Mouse (Mus musculus) MEL (cell line): ENCODE results near the gene Bnipl. TPM values are rescaled to one million over a fixed set of nuclear protein-coding genes. Genes with fewer than 3 reads are reported as not detected.
A peak's percentile ranks its signal among the peaks of the same experiment; 100 is the strongest.

Experiments
- DNase-seq: peaks from one replicate; pipeline ENCODE4 v3.0.0; 2011; ENCODE audit warnings: low read depth, low spot score
- H3K27ac ChIP-seq: 2 replicates; pipeline ENCODE4 v1.5.1; 2012; ENCODE audit warnings: low read depth, mild to moderate bottlenecking, control low read depth, low read length, moderate library complexity; ENCODE audit not compliant: control insufficient read depth
- H3K27me3 ChIP-seq, 2 experiments: fragments of 150-350 bp in 1 of 2; sonication (generic) in 1 of 2; 2 replicates each; pipeline ENCODE4 v1.6.1; 2012; ENCODE audit warnings: low read length in 2 of 2, mild to moderate bottlenecking in 2 of 2, improper control_type of control experiment in 1 of 2, moderate library complexity in 1 of 2; ENCODE audit not compliant: insufficient read depth in 2 of 2, control insufficient read depth in 1 of 2
- H3K36me3 ChIP-seq, 2 experiments: 2 replicates each; pipeline ENCODE4 v1.6.1; 2012 to 2014; ENCODE audit warnings: low read length in 2 of 2, improper control_type of control experiment in 1 of 2, inconsistent platforms in 1 of 2, mild to moderate bottlenecking in 1 of 2; ENCODE audit not compliant: insufficient read depth in 2 of 2, control insufficient read depth in 1 of 2
- H3K4me1 ChIP-seq, 2 experiments: fragments of 150-350 bp in 1 of 2; sonication (generic) in 1 of 2; 2 replicates each; pipeline ENCODE4 v1.6.1; 2012; ENCODE audit warnings: low read length in 2 of 2, improper control_type of control experiment in 1 of 2, mild to moderate bottlenecking in 1 of 2; ENCODE audit not compliant: insufficient read depth in 2 of 2, control insufficient read depth in 1 of 2
- H3K4me3 ChIP-seq, 2 experiments: fragments of 150-350 bp in 1 of 2; sonication (generic) in 1 of 2; 2 replicates each; pipeline ENCODE4 v1.5.1; 2012; ENCODE audit warnings: low read depth in 2 of 2, low read length in 2 of 2, mild to moderate bottlenecking in 2 of 2, moderate library complexity in 2 of 2, control low read depth in 1 of 2, improper control_type of control experiment in 1 of 2; ENCODE audit not compliant: control insufficient read depth in 1 of 2, insufficient read depth in 1 of 2
- H3K79me2 ChIP-seq: 2 replicates; pipeline ENCODE4 v1.6.1; 2012; ENCODE audit warnings: mild to moderate bottlenecking, low read length, moderate library complexity; ENCODE audit not compliant: control insufficient read depth, poor library complexity, insufficient read depth
- H3K9ac ChIP-seq: 2 replicates; pipeline ENCODE4 v1.6.1; 2012; ENCODE audit warnings: low read depth, mild to moderate bottlenecking, control low read depth, low read length, moderate library complexity; ENCODE audit not compliant: control insufficient read depth, poor library complexity, severe bottlenecking
- H3K9me3 ChIP-seq: fragments of 150-350 bp; sonication (generic); replicated peaks from 2 replicates; pipeline ENCODE4 v1.6.1; 2012; ENCODE audit warnings: mild to moderate bottlenecking, low read length, improper control_type of control experiment, moderate library complexity; ENCODE audit not compliant: insufficient read depth
- BHLHE40 ChIP-seq: IDR thresholded peaks from 2 replicates; pipeline ENCODE4 v1.6.1; 2012; ENCODE audit warnings: low read depth, mild to moderate bottlenecking, inconsistent platforms, low read length, improper control_type of control experiment, borderline replicate concordance
- CHD1 ChIP-seq: IDR thresholded peaks from 2 replicates; pipeline ENCODE4 v1.6.1; 2012; ENCODE audit warnings: low read depth, mild to moderate bottlenecking, inconsistent platforms, low read length, improper control_type of control experiment
- CHD2 ChIP-seq: IDR thresholded peaks from 2 replicates; pipeline ENCODE4 v1.6.1; 2011; ENCODE audit warnings: low read length, improper control_type of control experiment
- CTCF ChIP-seq, 3 experiments: IDR thresholded peaks in 2 of 3; conservative IDR thresholded peaks in 1 of 3; 2 replicates each; pipeline ENCODE4 v1.5.1; 2011 to 2012; ENCODE audit warnings: low read length in 3 of 3, low read depth in 2 of 3, mild to moderate bottlenecking in 2 of 3, improper control_type of control experiment in 1 of 3, inconsistent platforms in 1 of 3, mixed read lengths in 1 of 3, moderate library complexity in 1 of 3; ENCODE audit not compliant: control insufficient read depth in 1 of 3, insufficient read depth in 1 of 3, poor library complexity in 1 of 3, severe bottlenecking in 1 of 3
- E2F4 ChIP-seq: IDR thresholded peaks from 2 replicates; pipeline ENCODE4 v1.6.1; 2011; ENCODE audit warnings: low read depth, low read length, improper control_type of control experiment, borderline replicate concordance
- ELF1 ChIP-seq: IDR thresholded peaks from 2 replicates; pipeline ENCODE4 v1.6.1; 2014; ENCODE audit warnings: low read depth, mild to moderate bottlenecking, inconsistent platforms, low read length, improper control_type of control experiment, moderate library complexity
- EP300 ChIP-seq, 2 experiments: IDR thresholded peaks; 2 replicates each; pipeline ENCODE4 v1.6.1; 2011; ENCODE audit warnings: improper control_type of control experiment in 2 of 2, low read length in 2 of 2, low read depth in 1 of 2, mild to moderate bottlenecking in 1 of 2
- ETS1 ChIP-seq: IDR thresholded peaks from 2 replicates; pipeline ENCODE4 v1.6.1; 2012; ENCODE audit warnings: low read depth, mild to moderate bottlenecking, inconsistent platforms, low read length, improper control_type of control experiment, moderate library complexity
- GABPA ChIP-seq: IDR thresholded peaks from 2 replicates; pipeline ENCODE4 v1.6.1; 2012; ENCODE audit warnings: low read depth, mild to moderate bottlenecking, inconsistent platforms, low read length, improper control_type of control experiment, moderate library complexity
- GATA1 ChIP-seq: IDR thresholded peaks from 2 replicates; pipeline ENCODE4 v1.6.1; 2011; ENCODE audit warnings: low read depth, low read length, improper control_type of control experiment
- HCFC1 ChIP-seq: IDR thresholded peaks from 2 replicates; pipeline ENCODE4 v1.6.1; 2012; ENCODE audit warnings: low read depth, mild to moderate bottlenecking, inconsistent platforms, low read length, improper control_type of control experiment, moderate library complexity
- JUND ChIP-seq: IDR thresholded peaks from 2 replicates; pipeline ENCODE4 v1.6.1; 2011; ENCODE audit warnings: low read depth, mild to moderate bottlenecking, improper control_type of control experiment, low read length
- KAT2A ChIP-seq: conservative IDR thresholded peaks from 2 replicates; pipeline ENCODE4 v1.6.1; 2012; ENCODE audit warnings: low read depth, low read length, improper control_type of control experiment, inconsistent platforms
- MAFK ChIP-seq: IDR thresholded peaks from 2 replicates; pipeline ENCODE4 v1.6.1; 2011; ENCODE audit warnings: low read depth, mild to moderate bottlenecking, low read length, improper control_type of control experiment, borderline replicate concordance
- MAX ChIP-seq: IDR thresholded peaks from 2 replicates; pipeline ENCODE4 v1.6.1; 2011; ENCODE audit warnings: low read length, improper control_type of control experiment
- MAZ ChIP-seq: IDR thresholded peaks from 2 replicates; pipeline ENCODE4 v1.6.1; 2012; ENCODE audit warnings: low read depth, mild to moderate bottlenecking, inconsistent platforms, low read length, improper control_type of control experiment
- MEF2A ChIP-seq: IDR thresholded peaks from 2 replicates; pipeline ENCODE4 v1.6.1; 2014; ENCODE audit warnings: low read depth, mild to moderate bottlenecking, inconsistent platforms, low read length, improper control_type of control experiment; ENCODE audit not compliant: poor library complexity, insufficient replicate concordance, severe bottlenecking; ENCODE audit errors: extremely low read depth
- MXI1 ChIP-seq: IDR thresholded peaks from 2 replicates; pipeline ENCODE4 v1.6.1; 2011; ENCODE audit warnings: mild to moderate bottlenecking, low read depth, low read length, improper control_type of control experiment
- MYB ChIP-seq: IDR thresholded peaks from 2 replicates; pipeline ENCODE4 v1.6.1; 2011; ENCODE audit warnings: mild to moderate bottlenecking, low read depth, low read length, improper control_type of control experiment
- NELFE ChIP-seq: IDR thresholded peaks from 2 replicates; pipeline ENCODE4 v1.6.1; 2011; ENCODE audit warnings: low read depth, low read length, improper control_type of control experiment
- NRF1 ChIP-seq: IDR thresholded peaks from 2 replicates; pipeline ENCODE4 v1.6.1; 2014; ENCODE audit warnings: low read depth, mild to moderate bottlenecking, inconsistent platforms, low read length, improper control_type of control experiment, moderate library complexity; ENCODE audit not compliant: poor library complexity, insufficient read depth, severe bottlenecking
- POLR2A ChIP-seq, 2 experiments: IDR thresholded peaks; 2 replicates each; pipeline ENCODE4 v1.6.1; 2011 to 2012; ENCODE audit warnings: low read length in 2 of 2, mild to moderate bottlenecking in 2 of 2, control low read depth in 1 of 2, improper control_type of control experiment in 1 of 2, low read depth in 1 of 2, moderate library complexity in 1 of 2; ENCODE audit not compliant: control insufficient read depth in 1 of 2, insufficient read depth in 1 of 2, poor library complexity in 1 of 2
- POLR2AphosphoS2 ChIP-seq: IDR thresholded peaks from 2 replicates; pipeline ENCODE4 v1.6.1; 2011; ENCODE audit warnings: low read length, improper control_type of control experiment
- POLR2AphosphoS5 ChIP-seq: IDR thresholded peaks from 2 replicates; pipeline ENCODE4 v1.6.1; 2012; ENCODE audit warnings: low read depth, borderline replicate concordance, mild to moderate bottlenecking, inconsistent platforms, low read length, moderate library complexity, mixed read lengths
- RAD21 ChIP-seq: IDR thresholded peaks from 2 replicates; pipeline ENCODE4 v1.6.1; 2011; ENCODE audit warnings: mild to moderate bottlenecking, low read depth, low read length, improper control_type of control experiment
- RCOR1 ChIP-seq: IDR thresholded peaks from 2 replicates; pipeline ENCODE4 v1.6.1; 2012; ENCODE audit warnings: low read depth, mild to moderate bottlenecking, inconsistent platforms, low read length, improper control_type of control experiment
- SIN3A ChIP-seq: IDR thresholded peaks from 2 replicates; pipeline ENCODE4 v1.6.1; 2012; ENCODE audit warnings: low read length, improper control_type of control experiment, inconsistent platforms
- SMC3 ChIP-seq: IDR thresholded peaks from 2 replicates; pipeline ENCODE4 v1.6.1; 2011; ENCODE audit warnings: low read depth, low read length, improper control_type of control experiment
- TAL1 ChIP-seq: IDR thresholded peaks from 2 replicates; pipeline ENCODE4 v1.6.1; 2012; ENCODE audit warnings: mild to moderate bottlenecking, inconsistent platforms, low read length, moderate library complexity, mixed read lengths
- TCF12 ChIP-seq: IDR thresholded peaks from 2 replicates; pipeline ENCODE4 v1.6.1; 2014; ENCODE audit warnings: low read depth, mild to moderate bottlenecking, inconsistent platforms, low read length, improper control_type of control experiment, moderate library complexity
- UBTF ChIP-seq: IDR thresholded peaks from 2 replicates; pipeline ENCODE4 v1.6.1; 2012; ENCODE audit warnings: low read depth, mild to moderate bottlenecking, inconsistent platforms, low read length, improper control_type of control experiment, moderate library complexity, borderline replicate concordance; ENCODE audit not compliant: insufficient read depth
- USF1 ChIP-seq: IDR thresholded peaks from 2 replicates; pipeline ENCODE4 v1.6.1; 2014; ENCODE audit warnings: low read depth, mild to moderate bottlenecking, inconsistent platforms, low read length, improper control_type of control experiment, moderate library complexity
- USF2 ChIP-seq, 2 experiments: IDR thresholded peaks; 2 replicates each; pipeline ENCODE4 v1.6.1; 2011 to 2012; ENCODE audit warnings: improper control_type of control experiment in 2 of 2, low read length in 2 of 2, borderline replicate concordance in 1 of 2, inconsistent platforms in 1 of 2, low read depth in 1 of 2, mild to moderate bottlenecking in 1 of 2; ENCODE audit not compliant: insufficient read depth in 1 of 2
- ZC3H11A ChIP-seq: IDR thresholded peaks from 2 replicates; pipeline ENCODE4 v1.6.1; 2012; ENCODE audit warnings: low read depth, mild to moderate bottlenecking, inconsistent platforms, low read length, improper control_type of control experiment
- ZKSCAN1 ChIP-seq: IDR thresholded peaks from 2 replicates; pipeline ENCODE4 v1.6.1; 2012; ENCODE audit warnings: low read depth, mild to moderate bottlenecking, inconsistent platforms, low read length, improper control_type of control experiment, moderate library complexity
- ZMIZ1 ChIP-seq: IDR thresholded peaks from 2 replicates; pipeline ENCODE4 v1.6.1; 2012; ENCODE audit warnings: low read depth, mild to moderate bottlenecking, inconsistent platforms, low read length, improper control_type of control experiment, moderate library complexity
- ZNF384 ChIP-seq: IDR thresholded peaks from 2 replicates; pipeline ENCODE4 v1.6.1; 2012; ENCODE audit warnings: low read depth, mild to moderate bottlenecking, inconsistent platforms, low read length, improper control_type of control experiment
- polyA plus RNA-seq, 2 experiments: library from polyadenylated mRNA; stranded (reverse) in 1 of 2; unstranded in 1 of 2; fragments of >175 nt in 1 of 2; fragments of >200 nt in 1 of 2; gene quantifications; 2 replicates each; pipeline versions ENCODE4 v1.2.1 to v1.2.4; 2012; ENCODE audit warnings: low replicate concordance in 2 of 2, low read depth in 1 of 2; ENCODE audit not compliant: insufficient read length in 2 of 2, insufficient read depth in 1 of 2, missing spikeins in 1 of 2
- total RNA-seq: library from RNA; depleted of rRNA; stranded (reverse); fragments of 300-350 nt; gene quantifications from 2 replicates; pipeline ENCODE4 v1.2.3, GENCODE M21; 2012

The Bnipl gene
- total and polyA plus RNA-seq, 3 experiments, result 0.19 to 0.43 TPM; not detected in 1

GRCm38 (mm10) chr3:95263089-95263739 lies 12.2 kb upstream of the Bnipl start:
- no peaks in the 10 kb centered on the region for H3K9me3 ChIP-seq
- no peak overlapping the region for H3K9ac ChIP-seq
- H3K27ac ChIP-seq, result no peak overlapping the region
- no peak overlapping the region for H3K4me3 ChIP-seq
- H3K79me2 ChIP-seq, result no peaks in the 10 kb centered on the region
- H3K4me1 ChIP-seq, result no peaks in the 10 kb centered on the region
- no peaks in the 10 kb centered on the region for H3K27me3 ChIP-seq
- peak; percentile 87 for DNase-seq
- peaks cover 3 to 24% of the 10 kb centered on the region in 2 experiments; a peak in 3 of 4 replicates for H3K36me3 ChIP-seq
- TF ChIP-seq EP300 (IDR thresholded peaks at IDR 0.05; ENCODE audit: low read depth in 1 of 2, low read length in 2 of 2) (0 out of 4 replicates have a peak, but pooled peaks of 1 of the 2 experiments have one; percentile 25), UBTF (no peak), CTCF (IDR thresholded peaks at IDR 0.05 in 2 of 3, conservative IDR thresholded peaks at IDR 0.05 in 1 of 3; ENCODE audit: control insufficient read depth in 1 of 3, insufficient read depth in 1 of 3, low read depth in 2 of 3, low read length in 3 of 3, poor library complexity in 1 of 3, severe bottlenecking in 1 of 3) (peak in 2 of 3 experiments; percentile 97 to 98), HCFC1 (no peak), MXI1 (0 out of 2 replicates have a peak, but pooled peaks have one; percentile 35), ZMIZ1 (no peak), ETS1 (no peak), GATA1 (no peak), CHD1 (no peak), ZNF384 (peak; percentile 53), MAX (no peak), USF1 (peak; percentile 25; the same call in 1 of the 2 replicates), POLR2A (IDR thresholded peaks at IDR 0.05; ENCODE audit: control insufficient read depth in 1 of 2, insufficient read depth in 1 of 2, low read depth in 1 of 2, low read length in 2 of 2, poor library complexity in 1 of 2) (no peak), JUND (no peak), MAFK (no peak), ZKSCAN1 (no peak), ELF1 (no peak), MAZ (no peak), TAL1 (no peak), SIN3A (no peak), MEF2A (no peak), TCF12 (no peak), POLR2AphosphoS5 (no peak), POLR2AphosphoS2 (no peak), USF2 (IDR thresholded peaks at IDR 0.05; ENCODE audit: borderline replicate concordance in 1 of 2, insufficient read depth in 1 of 2, low read depth in 1 of 2, low read length in 2 of 2) (no peak), ZC3H11A (peak; percentile 97), MYB (no peak), NELFE (no peak), CHD2 (no peak), E2F4 (no peak), KAT2A (no peak), BHLHE40 (peak; percentile 80), SMC3 (peak; percentile 97), RAD21 (no peak; the same call in none of the 2 replicates), GABPA (no peak), NRF1 (no peak), RCOR1 (no peak)
